Mouse (Mus musculus): Measurements from ENCODE around the gene Mef2b.

Mef2b gene

DNA sequence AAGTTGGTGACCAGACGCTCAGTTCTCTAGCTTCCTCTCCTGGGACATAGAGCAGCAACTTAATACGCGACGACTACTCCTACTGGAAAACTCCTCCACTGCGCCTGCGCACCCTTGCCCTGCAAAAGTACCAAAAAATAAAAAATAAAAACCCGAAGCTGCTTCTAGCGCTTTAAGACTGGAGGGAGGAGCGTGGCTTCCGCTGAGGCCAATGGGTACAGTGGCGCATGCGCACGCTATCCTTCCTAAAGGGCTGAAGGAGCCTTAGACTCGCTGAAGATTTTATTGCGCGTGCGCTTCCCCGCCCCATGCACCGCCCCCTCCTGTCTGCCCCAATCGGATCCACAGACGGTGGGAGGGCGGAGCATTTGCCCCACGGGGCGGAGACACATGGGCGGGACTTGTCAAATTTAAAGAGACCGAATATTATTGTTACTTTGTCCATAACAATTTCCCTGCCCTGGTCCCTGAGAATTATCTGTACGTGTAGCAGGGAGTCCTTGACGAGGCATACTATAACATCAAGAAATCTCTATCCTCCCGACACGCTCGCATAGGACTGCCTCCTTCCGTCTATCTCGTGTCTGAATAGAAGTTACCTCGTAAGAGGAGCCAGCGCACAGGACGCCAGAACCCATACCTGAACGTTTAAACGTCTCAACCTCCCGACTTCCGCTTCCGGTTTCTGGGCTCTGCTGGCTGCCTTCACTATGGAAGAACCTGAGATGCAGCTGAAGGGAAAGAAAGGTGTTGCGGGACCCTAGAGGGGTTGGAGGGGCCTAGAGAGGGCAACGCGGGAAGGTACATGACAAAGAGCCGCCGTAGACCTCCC is at the start of gene Mef2b, which contains the start of the genes Rfxank and Borcs8:
Gene Mef2b (plus strand): TSS at position 686 of the 832 bp plus-strand sequence.
Gene Rfxank (minus strand): TSS at position 129 of the 832 bp plus-strand sequence.
Gene Borcs8 (plus strand): TSS at position 474 of the 832 bp plus-strand sequence.
- DNase-seq = peak; percentile 100

GRCm38 (mm10) chr8:70092786-70093185 is 46.7 kb upstream of the Mef2b start:
- no peak for DNase-seq

DNA sequence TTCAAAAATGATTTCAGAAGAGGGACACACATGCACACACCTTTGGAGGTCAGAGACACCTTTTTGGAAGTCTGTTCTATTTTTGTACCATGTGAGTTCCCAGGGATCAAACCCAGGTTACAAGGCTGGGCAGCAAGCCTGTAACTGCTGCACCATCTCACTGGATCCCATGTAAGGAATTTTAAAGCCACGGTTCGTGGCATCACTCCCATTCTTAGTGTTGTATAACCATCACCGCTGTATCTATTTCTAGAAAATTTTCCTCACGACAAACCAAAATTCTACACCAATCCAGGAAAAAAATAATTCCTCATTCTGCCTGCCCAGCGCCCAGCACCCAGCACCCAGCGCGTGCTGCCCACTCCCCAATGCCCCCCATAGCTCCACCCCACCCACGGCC is 40.2 kb upstream of the Mef2b start:
- DNase-seq = no peak

GRCm38 (mm10) chr8:70100241-70100640 is 39.3 kb upstream of the Mef2b start:
- no peak for DNase-seq

- DNase-seq = peak; percentile 40 to 67
Observed at GRCm38 (mm10) chr8:70104506-70104905, 35.0 kb upstream of the Mef2b start.

DNA sequence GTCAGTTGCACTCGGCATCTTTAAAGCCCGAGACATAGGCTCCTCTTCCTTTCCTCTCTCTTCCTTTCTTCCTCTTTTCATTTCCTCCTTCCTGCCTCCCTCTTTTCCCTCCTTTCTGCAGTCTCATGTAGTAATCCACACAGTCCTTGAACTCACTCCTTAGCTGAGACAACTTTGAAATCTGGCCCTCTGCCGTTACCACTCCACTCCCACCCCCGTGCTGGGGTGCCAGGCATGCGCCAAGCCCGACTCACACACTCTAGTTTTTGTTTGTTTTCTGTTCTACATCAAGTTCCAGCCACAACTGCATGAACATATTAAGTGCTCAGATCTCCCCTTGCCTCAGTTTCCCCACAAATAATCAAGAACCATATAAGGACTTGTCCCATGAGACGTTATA is 34.6 kb upstream of the Mef2b start:
- no peak for DNase-seq

- DNase-seq = no peak
Observed at GRCm38 (mm10) chr8:70110451-70110850, 29.1 kb upstream of the Mef2b start.

DNA sequence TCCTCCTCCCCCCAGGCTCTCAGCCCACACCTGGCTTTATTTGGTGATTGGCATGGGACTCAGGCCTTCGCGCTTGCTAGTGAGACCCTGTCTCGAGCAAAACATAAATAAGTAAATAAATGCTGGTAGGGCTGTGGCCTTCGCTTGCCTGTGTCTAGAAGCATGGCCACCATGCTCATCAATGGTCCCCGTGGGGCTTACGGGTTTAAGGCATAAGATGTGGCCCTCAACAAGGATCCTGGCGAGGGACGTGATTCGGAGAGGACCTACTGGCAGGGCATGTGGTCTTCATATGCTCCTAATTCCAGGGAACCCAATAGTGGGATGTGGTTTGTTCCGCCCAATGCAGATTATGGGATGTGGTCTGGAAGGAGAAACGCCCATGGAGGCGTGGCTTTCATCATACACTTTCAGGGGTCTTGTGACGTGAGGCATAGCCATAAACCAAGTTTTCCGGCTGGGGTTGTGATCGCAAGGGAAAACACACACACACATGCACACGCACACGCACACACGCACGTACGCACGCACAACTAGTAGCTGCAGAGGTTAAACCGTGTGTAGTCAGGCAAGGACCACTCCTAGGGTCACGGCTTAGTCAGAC is 28.2 kb upstream of the Mef2b start:
- no peak for DNase-seq

GRCm38 (mm10) chr8:70112401-70113016 is 27.0 kb upstream of the Mef2b start:
- no peak for DNase-seq

- no peak for DNase-seq
Observed at GRCm38 (mm10) chr8:70114488-70114887, 25.0 kb upstream of the Mef2b start.

GRCm38 (mm10) chr8:70114892-70115291 is 24.6 kb upstream of the Mef2b start:
- no peak for DNase-seq

DNA sequence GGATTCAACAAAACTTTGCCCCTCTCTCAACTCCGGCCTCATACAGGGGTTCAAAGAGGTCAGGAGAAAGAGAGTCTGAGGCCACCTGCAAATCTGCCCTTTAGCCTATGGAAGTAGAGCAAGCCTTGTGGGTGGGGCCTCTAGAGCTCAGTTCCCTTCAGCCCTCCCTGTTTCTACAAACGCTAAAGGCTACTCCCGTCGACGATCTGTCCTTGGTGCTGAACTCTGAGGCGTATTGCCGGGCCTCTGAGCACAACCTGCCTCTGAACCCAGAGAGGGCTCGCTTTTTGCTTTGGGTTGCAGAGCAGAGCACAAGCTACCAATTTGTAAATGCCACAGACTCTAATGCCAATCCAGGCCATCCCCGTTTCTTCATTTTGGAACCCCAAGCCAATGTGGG is 21.9 kb upstream of the Mef2b start:
- peak in 1 of 2 experiments; percentile 40 for DNase-seq

- DNase-seq = no peak
Observed at GRCm38 (mm10) chr8:70118726-70119700, 20.5 kb upstream of the Mef2b start.

- peak; percentile 74 to 82 for DNase-seq
Observed at GRCm38 (mm10) chr8:70120667-70121066, 18.8 kb upstream of the Mef2b start, which contains the start of gene Ncan. TSS of gene Ncan (minus strand) at chr8:70120873.

DNA sequence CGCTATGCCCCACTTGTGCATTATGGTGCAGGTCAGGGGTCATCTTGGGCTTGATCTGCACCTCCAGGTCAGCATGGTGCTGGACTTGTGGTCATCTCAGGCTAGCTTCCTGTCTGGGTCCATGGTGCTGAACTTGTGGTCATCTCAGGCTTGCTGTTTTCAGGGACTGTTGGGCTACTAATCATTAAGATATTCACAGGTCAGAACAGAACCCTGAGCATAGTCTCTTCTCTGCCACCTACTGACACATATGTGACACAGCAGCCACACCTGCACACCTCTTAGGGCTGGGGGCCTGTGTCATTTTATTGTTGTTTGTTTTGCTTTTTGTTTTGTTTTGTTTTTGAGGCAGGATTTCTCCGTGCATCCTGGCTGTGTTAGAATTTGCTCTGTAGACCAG is 16.6 kb upstream of the Mef2b start:
- DNase-seq = no peak

- DNase-seq = no peak
Observed at GRCm38 (mm10) chr8:70124992-70125391, 14.5 kb upstream of the Mef2b start.

- DNase-seq = peak; percentile 52 to 60
Observed at GRCm38 (mm10) chr8:70128435-70128834, 11.1 kb upstream of the Mef2b start.

- peak; percentile 19 to 59 for DNase-seq
Observed at GRCm38 (mm10) chr8:70129309-70129952, 10.1 kb upstream of the Mef2b start.

- no peak for DNase-seq
Observed at GRCm38 (mm10) chr8:70130066-70130465, 9.4 kb upstream of the Mef2b start.

DNA sequence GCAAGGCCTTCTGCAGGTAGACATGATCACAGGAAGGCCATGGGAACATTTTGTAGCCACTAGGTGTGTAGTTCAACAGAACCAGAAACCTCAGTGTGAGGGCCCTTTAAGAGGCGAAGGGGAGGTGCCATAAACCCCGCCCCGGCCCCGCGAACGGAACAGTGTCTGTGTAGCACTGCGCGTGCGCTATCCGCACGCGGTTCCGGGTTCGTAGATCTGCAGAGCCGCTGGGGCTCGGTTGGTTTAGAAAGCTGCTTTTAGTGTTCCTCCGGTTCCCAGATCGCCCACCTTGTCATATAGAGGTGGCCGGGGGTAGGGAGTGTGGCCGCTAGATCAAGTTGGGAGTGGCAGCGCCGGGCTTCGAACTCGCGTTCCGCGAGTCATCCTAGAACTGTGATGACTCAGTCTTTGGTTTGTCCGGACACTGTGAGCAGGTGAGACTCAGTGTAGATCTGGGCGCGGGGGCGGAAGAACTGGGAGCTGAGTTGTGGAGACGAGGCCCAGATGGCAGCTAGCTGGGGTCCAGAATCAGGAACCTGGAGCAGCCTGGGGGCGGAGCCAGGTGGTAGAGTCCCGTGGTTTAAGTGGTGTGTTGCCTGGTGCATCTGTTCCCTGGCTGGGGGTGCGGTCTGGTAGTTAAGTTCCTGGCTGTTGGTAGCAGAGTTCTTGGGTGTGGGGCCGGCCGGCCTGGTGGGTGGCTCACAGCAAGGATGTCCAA is 8.2 kb upstream of the Mef2b start, which contains the start of gene Nr2c2ap:
Gene Nr2c2ap (plus strand): TSS at position 168 of the 718 bp plus-strand sequence.
- peak; percentile 91 for DNase-seq

GRCm38 (mm10) chr8:70134086-70134485 is 5.4 kb upstream of the Mef2b start:
- DNase-seq = no peak
